Mouse (Mus musculus) midbrain, embryonic 16.5 days (tissue): ENCODE measurements around the gene Zfp827. TPM values are rescaled to one million over a fixed set of nuclear protein-coding genes. Genes with fewer than 3 reads are reported as not detected.

Source experiments
- ATAC-seq: fragments of 200-750 bp; cut with Nextera tagmentation; 2 replicates; pipeline ENCODE4 v1.8.0; 2017; ENCODE audit warnings: moderate TSS enrichment
- H3K27ac ChIP-seq: fragments of 300-500 bp; sonication (generic); 2 replicates; pipeline ENCODE4 v1.5.1; 2014; ENCODE audit warnings: mild to moderate bottlenecking, low read length, mixed read lengths
- H3K27me3 ChIP-seq: fragments of 300-500 bp; sonication (generic); 2 replicates; pipeline ENCODE4 v1.6.1; 2014; ENCODE audit warnings: low read depth, low read length, mixed read lengths; ENCODE audit not compliant: control insufficient read depth, insufficient read depth
- H3K36me3 ChIP-seq: fragments of 300-500 bp; sonication (generic); 2 replicates; pipeline ENCODE4 v1.6.1; 2014; ENCODE audit warnings: mild to moderate bottlenecking, low read length, moderate library complexity, mixed read lengths; ENCODE audit not compliant: control insufficient read depth, insufficient read depth
- H3K4me1 ChIP-seq: fragments of 300-500 bp; sonication (generic); 2 replicates; pipeline ENCODE4 v1.6.1; 2014; ENCODE audit warnings: mild to moderate bottlenecking, low read length, mixed read lengths; ENCODE audit not compliant: control insufficient read depth, insufficient read depth
- H3K4me2 ChIP-seq: fragments of 300-500 bp; sonication (generic); 2 replicates; pipeline ENCODE4 v1.6.1; 2014; ENCODE audit warnings: mild to moderate bottlenecking, low read length, mixed read lengths
- H3K4me3 ChIP-seq: fragments of 300-500 bp; sonication (generic); 2 replicates; pipeline ENCODE4 v1.5.1; 2014; ENCODE audit warnings: low read depth, mild to moderate bottlenecking, low read length, moderate library complexity, mixed read lengths
- H3K9ac ChIP-seq: fragments of 300-500 bp; sonication (generic); 2 replicates; pipeline ENCODE4 v1.6.1; 2014; ENCODE audit warnings: low read depth, low read length, mixed read lengths
- H3K9me3 ChIP-seq: fragments of 300-500 bp; sonication (generic); replicated peaks from 2 replicates; pipeline ENCODE4 v1.6.1; 2014; ENCODE audit warnings: mild to moderate bottlenecking, low read length, mixed read lengths; ENCODE audit not compliant: control insufficient read depth, poor library complexity, severe bottlenecking
- WGBS: fragments of 180-500 bp; shearing (Covaris S2); extraction: QIAGEN DNeasy Blood & Tissue Kit; methylation state at CpG from one replicate; pipeline ENCODE4 v1.1.7; 2014; 5-methylcytosine and 5-hydroxymethylcytosine counted together
- polyA plus RNA-seq: library from polyadenylated mRNA; unstranded; fragments of >200 nt; fragmentation: Nextera tagmentation; extraction: Ambion mirVana; gene quantifications from 2 replicates; pipeline ENCODE4 v1.2.1, GENCODE M21; 2015

Zfp827 gene
- polyA plus RNA-seq, 1 experiment from 2014 or later = 11.6 TPM

DNA sequence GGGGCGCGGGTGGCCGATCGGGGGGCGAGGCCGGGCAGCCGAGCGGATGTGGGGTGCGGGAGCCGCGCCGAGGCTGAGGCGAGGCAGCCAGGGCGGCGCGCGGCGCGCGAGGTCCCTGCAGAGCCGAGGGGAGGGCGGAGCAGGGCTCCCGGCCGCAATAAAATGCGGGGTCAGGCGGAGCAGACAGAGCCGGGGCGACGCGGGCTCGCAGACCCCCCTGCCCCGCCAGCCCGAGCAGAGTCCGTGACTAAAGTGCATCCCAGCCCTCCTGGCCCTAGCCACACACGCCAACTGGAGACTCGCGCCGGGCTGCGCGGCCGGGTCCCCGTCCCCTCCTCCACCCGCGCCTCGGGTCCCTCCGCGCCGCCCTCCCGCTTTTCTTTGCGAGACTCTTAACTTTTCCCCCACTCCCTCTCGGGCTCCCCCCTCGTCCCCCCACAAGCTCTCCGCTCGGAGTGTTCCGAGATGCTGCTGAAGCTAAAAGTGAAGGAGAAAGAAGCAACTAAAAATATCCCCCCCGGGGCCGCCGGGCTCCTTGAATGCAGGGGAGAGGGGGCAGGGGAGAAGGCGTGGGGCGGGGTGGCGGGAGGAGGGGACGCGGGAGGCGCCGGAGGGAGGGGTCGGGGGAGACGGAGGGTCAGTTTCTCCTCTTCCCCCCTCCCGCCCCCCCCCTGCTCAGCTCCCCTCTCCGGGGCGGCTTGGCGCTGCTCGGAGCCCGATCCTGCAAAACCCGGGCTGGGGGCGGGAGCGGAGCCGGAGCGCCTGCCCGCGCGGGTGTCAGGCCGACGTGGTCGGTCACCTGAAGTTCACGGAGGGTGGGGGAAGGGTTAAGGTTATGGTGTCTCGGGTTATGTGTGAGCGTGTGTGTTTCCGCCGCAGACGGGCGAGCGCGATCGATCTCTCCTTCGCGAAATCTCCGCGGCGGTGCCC is 1.4 kb downstream of the Zfp827 start:
- no peaks in the 10 kb centered on the region for H3K9me3 ChIP-seq
- H3K4me1 ChIP-seq = peaks cover 32% of the 10 kb centered on the region
- under 1% methylated on average over 72 of the region's 99 CpGs for WGBS
- H3K9ac ChIP-seq = peak overlapping the region; percentile 97
- H3K27me3 ChIP-seq = no peaks in the 10 kb centered on the region
- H3K4me3 ChIP-seq = peak overlapping the region; percentile 81
- H3K36me3 ChIP-seq = no peaks in the 10 kb centered on the region
- H3K27ac ChIP-seq = peak overlapping the region; percentile 98
- H3K4me2 ChIP-seq = peak overlapping the region; percentile 75
- peak; percentile 81 for ATAC-seq

DNA sequence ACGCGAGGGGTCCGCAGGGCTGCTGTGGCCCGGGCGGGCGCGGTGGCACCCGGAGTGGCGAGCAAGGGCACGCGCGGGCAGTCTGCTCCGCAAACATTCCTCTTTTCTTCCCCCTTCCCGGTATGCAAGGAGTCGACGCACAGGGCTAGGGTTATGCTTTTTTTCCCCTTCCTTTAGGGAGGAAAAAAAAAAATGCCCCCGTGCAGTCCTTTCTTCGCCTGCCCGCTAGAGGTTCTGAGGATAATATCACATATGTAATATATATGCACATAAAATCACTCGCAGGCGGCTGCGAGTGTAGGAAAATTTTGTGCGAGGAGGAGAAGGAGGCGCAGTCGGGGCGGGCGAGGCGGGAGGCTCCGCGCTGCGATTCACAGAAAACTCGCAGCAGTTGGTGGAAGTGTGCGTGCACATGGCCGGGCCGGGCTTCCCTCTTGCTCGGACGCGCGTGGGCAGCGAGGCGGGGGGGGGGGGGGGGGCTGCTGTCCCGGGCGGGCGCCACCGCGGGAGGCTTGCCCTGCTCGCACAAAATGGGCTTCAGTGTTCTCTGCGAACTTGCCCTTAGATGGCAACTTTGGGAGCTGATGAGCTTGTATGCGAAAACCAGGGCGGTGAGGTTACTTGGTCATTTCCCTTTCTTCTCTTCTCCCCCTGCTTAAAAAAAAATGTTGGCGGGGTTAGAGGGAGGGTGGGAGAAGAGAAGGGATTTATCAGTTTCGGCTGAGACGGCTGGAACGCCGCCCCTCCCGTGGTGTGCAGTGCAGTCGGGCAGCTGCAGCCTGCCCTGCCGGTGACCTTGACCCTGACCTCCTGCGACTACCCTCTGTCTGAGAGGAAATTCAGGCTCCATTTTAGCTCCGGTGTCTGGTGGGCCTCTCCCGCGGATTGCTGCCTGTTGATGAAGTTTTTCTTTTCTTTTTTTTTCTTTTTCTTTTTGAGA is 2.4 kb downstream of the Zfp827 start:
- ATAC-seq = no peak; the same call in 1 of the 2 replicates
- Histone ChIP-seq H3K4me3 (peak overlapping the region; percentile 81), H3K27ac (peak overlapping the region; percentile 98), H3K4me1 (peaks cover 32% of the 10 kb centered on the region), H3K27me3 (no peaks in the 10 kb centered on the region), H3K9ac (peak overlapping the region; percentile 97), H3K36me3 (no peaks in the 10 kb centered on the region), H3K9me3 (no peaks in the 10 kb centered on the region), H3K4me2 (peak overlapping the region; percentile 75)
- under 1% methylated on average over 61 of the region's 62 CpGs for WGBS

DNA sequence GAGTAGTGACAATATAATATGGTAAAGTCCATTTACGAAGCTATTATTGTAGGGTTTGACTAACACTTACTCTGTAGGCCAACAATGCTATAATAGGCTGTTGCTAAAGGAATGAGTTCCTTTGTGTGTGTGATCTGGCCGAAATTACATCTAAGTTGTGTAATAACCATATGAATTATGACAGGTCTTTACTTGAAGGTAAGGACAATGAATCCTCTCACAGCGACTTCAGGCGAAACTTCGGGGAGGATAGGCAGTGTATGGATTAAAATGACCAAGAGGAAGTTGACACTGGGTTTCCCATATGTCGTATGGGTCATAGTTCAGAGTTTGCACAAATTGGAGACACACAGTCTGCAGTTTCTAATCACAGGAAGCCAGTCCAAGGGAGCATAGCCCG is 9.3 kb downstream of the Zfp827 start:
- H3K4me2 ChIP-seq = no peak overlapping the region
- ATAC-seq = no peak
- no peak overlapping the region for H3K9ac ChIP-seq
- 87% methylated on average over 7 of the region's 7 CpGs for WGBS
- no peak overlapping the region for H3K27ac ChIP-seq
- H3K27me3 ChIP-seq = no peaks in the 10 kb centered on the region
- H3K4me1 ChIP-seq = peaks cover 13% of the 10 kb centered on the region
- no peaks in the 10 kb centered on the region for H3K9me3 ChIP-seq
- H3K36me3 ChIP-seq = no peaks in the 10 kb centered on the region
- no peak overlapping the region for H3K4me3 ChIP-seq

DNA sequence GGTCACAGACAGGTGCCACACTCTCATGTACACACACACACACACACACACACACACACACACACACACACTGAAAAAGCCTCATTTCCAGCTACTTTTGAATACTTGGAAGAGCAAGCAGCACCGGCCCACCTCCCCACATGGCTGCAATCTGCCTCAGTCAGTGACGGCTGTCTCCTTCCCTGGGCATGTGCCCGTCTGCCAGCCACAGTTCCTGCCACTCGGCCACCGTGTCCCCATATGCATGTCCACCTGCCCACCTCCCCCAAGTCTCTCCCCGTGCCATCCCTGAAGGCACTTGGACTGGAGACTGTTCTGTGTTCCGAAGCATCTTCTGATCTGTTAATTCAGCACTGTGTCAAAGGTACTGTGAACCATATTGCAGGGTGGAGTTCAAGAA is 9.8 kb downstream of the Zfp827 start:
- Histone ChIP-seq H3K9ac (no peak overlapping the region), H3K4me1 (peaks cover 11% of the 10 kb centered on the region), H3K27me3 (no peaks in the 10 kb centered on the region), H3K4me3 (no peak overlapping the region), H3K27ac (no peak overlapping the region), H3K9me3 (no peaks in the 10 kb centered on the region), H3K36me3 (no peaks in the 10 kb centered on the region), H3K4me2 (no peak overlapping the region)
- 89% methylated on average over 7 of the region's 7 CpGs for WGBS
- no peak for ATAC-seq

DNA sequence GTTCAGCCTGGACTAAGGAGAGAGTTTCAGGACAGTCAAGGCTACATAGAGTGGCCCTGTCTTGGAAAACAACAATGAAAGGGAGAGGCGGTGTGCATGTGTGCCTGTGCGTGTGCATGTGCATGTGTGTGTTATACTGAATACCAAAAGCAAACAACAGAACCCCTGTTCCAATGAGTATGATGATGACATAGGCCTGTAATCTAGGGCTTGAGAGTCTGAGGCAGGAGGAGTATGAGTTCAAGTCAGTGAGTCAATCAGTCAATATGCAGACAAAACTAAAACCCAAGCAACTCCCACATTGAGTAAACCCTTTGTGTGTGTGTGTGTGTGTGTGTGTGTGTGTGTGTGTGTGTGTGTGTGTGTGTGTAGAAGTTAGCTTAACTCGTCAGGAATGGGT is 13.2 kb downstream of the Zfp827 start:
- H3K27ac ChIP-seq = no peak overlapping the region
- no peaks in the 10 kb centered on the region for H3K27me3 ChIP-seq
- no peak overlapping the region for H3K9ac ChIP-seq
- H3K4me3 ChIP-seq = no peak overlapping the region
- no peaks in the 10 kb centered on the region for H3K4me1 ChIP-seq
- no peaks in the 10 kb centered on the region for H3K36me3 ChIP-seq
- H3K9me3 ChIP-seq = no peaks in the 10 kb centered on the region
- no peak for ATAC-seq
- 93% methylated on average over 3 of the region's 3 CpGs for WGBS
- H3K4me2 ChIP-seq = no peak overlapping the region

DNA sequence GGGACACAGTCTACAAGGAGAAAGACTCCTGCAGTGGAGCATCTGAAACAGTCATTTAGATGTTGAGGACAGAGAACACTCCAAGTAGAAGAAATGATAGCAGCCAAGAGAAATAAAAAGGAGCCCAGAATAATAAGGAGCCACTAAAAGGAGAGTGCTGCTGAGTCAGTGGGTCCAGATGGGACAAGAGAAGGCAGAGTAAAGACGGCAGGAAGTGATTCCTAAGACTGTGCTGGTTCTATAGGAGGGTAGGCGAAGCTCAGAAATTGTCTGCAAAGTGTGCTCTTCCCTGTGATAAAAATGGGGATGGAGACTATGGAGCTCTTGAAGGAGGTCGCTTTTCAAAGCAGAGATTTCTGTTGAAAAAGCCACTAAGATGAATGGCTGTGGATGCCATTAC is 14.0 kb downstream of the Zfp827 start:
- Histone ChIP-seq H3K36me3 (no peaks in the 10 kb centered on the region), H3K27me3 (no peaks in the 10 kb centered on the region), H3K4me2 (no peak overlapping the region), H3K4me3 (no peak overlapping the region), H3K4me1 (no peaks in the 10 kb centered on the region), H3K27ac (no peak overlapping the region), H3K9me3 (no peaks in the 10 kb centered on the region), H3K9ac (no peak overlapping the region)
- ATAC-seq = no peak
- WGBS = 85% methylated on average over 3 of the region's 3 CpGs

DNA sequence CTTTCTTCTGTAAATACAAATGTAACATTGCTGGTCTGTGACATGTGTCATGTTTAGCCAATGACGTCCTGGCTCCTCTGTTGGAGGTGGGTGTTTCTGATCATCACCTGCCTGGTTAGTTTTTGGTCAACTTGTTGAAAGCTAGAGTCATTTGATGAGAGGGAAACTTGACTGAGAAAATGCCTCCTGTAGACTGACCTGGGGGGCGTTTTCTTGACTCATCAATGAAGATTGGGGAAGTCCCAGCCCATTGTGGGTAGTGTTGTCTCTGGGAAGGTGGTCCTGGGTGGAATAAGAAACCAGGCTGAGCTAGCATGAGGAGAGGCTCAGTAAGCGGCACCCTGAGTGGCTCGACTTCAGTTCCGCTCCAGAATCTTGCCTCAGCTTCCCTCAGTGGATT is 16.4 kb downstream of the Zfp827 start:
- H3K4me3 ChIP-seq = no peak overlapping the region
- no peak overlapping the region for H3K27ac ChIP-seq
- ATAC-seq = no peak
- H3K27me3 ChIP-seq = no peaks in the 10 kb centered on the region
- no peaks in the 10 kb centered on the region for H3K9me3 ChIP-seq
- no peak overlapping the region for H3K9ac ChIP-seq
- H3K36me3 ChIP-seq = no peaks in the 10 kb centered on the region
- 97% methylated on average over 5 of the region's 5 CpGs for WGBS
- H3K4me2 ChIP-seq = no peak overlapping the region
- H3K4me1 ChIP-seq = no peaks in the 10 kb centered on the region

DNA sequence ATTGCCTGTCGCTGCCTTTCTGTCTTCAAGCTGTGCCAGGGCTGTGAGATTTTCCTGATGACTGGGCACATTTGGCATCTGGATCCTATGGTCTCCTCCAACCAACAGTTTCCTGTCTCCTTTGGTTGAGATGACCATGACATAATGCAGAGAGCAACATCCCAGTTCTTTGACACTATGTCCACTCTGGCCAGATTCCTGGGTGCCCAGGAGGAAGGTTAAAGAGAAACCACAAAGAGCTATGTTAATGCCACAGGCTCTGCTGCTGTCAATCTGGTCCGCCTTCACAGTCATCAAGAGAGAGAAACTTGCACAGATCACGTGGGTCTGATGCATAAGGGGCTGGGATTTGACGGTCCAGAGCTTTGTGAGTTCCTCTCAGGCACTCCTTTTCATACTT is 18.4 kb downstream of the Zfp827 start:
- H3K4me1 ChIP-seq = no peaks in the 10 kb centered on the region
- no peaks in the 10 kb centered on the region for H3K9me3 ChIP-seq
- no peaks in the 10 kb centered on the region for H3K36me3 ChIP-seq
- no peak overlapping the region for H3K4me2 ChIP-seq
- ATAC-seq = no peak
- no peak overlapping the region for H3K27ac ChIP-seq
- no peaks in the 10 kb centered on the region for H3K27me3 ChIP-seq
- H3K9ac ChIP-seq = no peak overlapping the region
- H3K4me3 ChIP-seq = no peak overlapping the region
- 72% methylated on average over 4 of the region's 4 CpGs for WGBS
